Mouse (Mus musculus) cortical plate, adult 2 months (tissue): ENCODE results near the gene Dhrs7.

ENCODE experiments used
- CTCF ChIP-seq: fragments of 200-500 bp; IDR thresholded peaks from 2 replicates; pipeline ENCODE4 v1.5.1; 2011; ENCODE audit warnings: mild to moderate bottlenecking, control low read depth, low read length; ENCODE audit not compliant: insufficient read depth; ENCODE audit errors: extremely low read depth
- POLR2A ChIP-seq: fragments of 200-500 bp; IDR thresholded peaks from 2 replicates; pipeline ENCODE4 v1.6.1; 2011; ENCODE audit warnings: mild to moderate bottlenecking, low read length, control low read depth; ENCODE audit not compliant: insufficient read depth; ENCODE audit errors: extremely low read depth

DNA sequence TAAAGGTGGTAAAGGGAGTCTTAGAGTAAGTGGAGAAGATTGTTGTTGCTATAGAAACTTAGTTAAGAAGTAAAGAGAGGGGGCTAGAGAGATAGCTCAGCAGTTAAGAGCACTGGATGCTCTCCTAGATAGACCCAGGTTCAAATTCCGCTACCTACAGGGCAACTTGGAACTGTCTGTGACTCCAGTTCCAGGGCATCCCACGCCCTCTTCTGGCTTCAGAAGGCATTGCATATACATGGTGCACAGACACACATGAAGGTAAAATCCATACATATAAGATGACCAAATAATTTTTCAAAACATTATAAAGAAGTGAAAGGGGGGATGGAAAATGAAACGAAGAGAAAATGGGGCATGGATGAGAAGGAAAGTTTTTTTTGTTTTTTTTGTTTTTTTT, 14.9 kb upstream of the Dhrs7 start:
- TF ChIP-seq CTCF (no peak), POLR2A (no peak)
